Mouse (Mus musculus) neural tube, embryonic 14.5 days (tissue): ENCODE data around the gene Pdlim1. TPM values are rescaled to one million over a fixed set of nuclear protein-coding genes. Genes with fewer than 3 reads are reported as not detected.

Source experiments
- polyA plus RNA-seq: library from polyadenylated mRNA; unstranded; fragments of >200 nt; fragmentation: Nextera tagmentation; extraction: Ambion mirVana; gene quantifications from 2 replicates; pipeline ENCODE4 v1.2.1, GENCODE M21; 2014

Gene Pdlim1
- polyA plus RNA-seq, 1 experiment from 2014 or later: 3.2 TPM

Other genes with a start within 250 kb of the Pdlim1 start
- gene Cyp2c54, start 198.0 kb downstream of the Pdlim1 start, polyA plus RNA-seq: not detected in 2 replicates
- not detected in 2 replicates for gene Cyp2c50, start 182.2 kb downstream of the Pdlim1 start, polyA plus RNA-seq
- not detected in 2 replicates for gene Cyp2c70, start 84.5 kb downstream of the Pdlim1 start, polyA plus RNA-seq
- 117 and 133 TPM in 2 replicates for gene Sorbs1, start 241.9 kb upstream of the Pdlim1 start, polyA plus RNA-seq